Mouse (Mus musculus) neural tube, embryonic 15.5 days (tissue): ENCODE data around the gene Yap1. TPM values are rescaled to one million over a fixed set of nuclear protein-coding genes. Genes with fewer than 3 reads are reported as not detected.

Source experiments
- ATAC-seq: fragments of 200-750 bp; cut with Nextera tagmentation; 2 replicates; pipeline ENCODE4 v1.8.0; 2017; ENCODE audit warnings: mild to moderate bottlenecking, moderate TSS enrichment, moderate library complexity; ENCODE audit not compliant: low FRiP score
- H3K27ac ChIP-seq: fragments of 300-500 bp; sonication (generic); replicated peaks from 2 replicates; pipeline ENCODE4 v1.5.1; 2015; ENCODE audit warnings: mild to moderate bottlenecking, inconsistent platforms
- H3K27me3 ChIP-seq: fragments of 300-500 bp; sonication (generic); replicated peaks from 2 replicates; pipeline ENCODE4 v1.6.1; 2015; ENCODE audit warnings: inconsistent platforms
- H3K36me3 ChIP-seq: fragments of 300-500 bp; sonication (generic); 2 replicates; pipeline ENCODE4 v1.6.1; 2015; ENCODE audit warnings: inconsistent platforms
- H3K4me1 ChIP-seq: fragments of 300-500 bp; sonication (generic); 2 replicates; pipeline ENCODE4 v1.6.1; 2015; ENCODE audit warnings: inconsistent platforms
- H3K4me2 ChIP-seq: fragments of 300-500 bp; sonication (generic); 2 replicates; pipeline ENCODE4 v1.6.1; 2015; ENCODE audit warnings: inconsistent platforms, mild to moderate bottlenecking, moderate library complexity
- H3K4me3 ChIP-seq: fragments of 300-500 bp; sonication (generic); replicated peaks from 2 replicates; pipeline ENCODE4 v1.5.1; 2015; ENCODE audit warnings: mild to moderate bottlenecking, inconsistent platforms
- H3K9ac ChIP-seq: fragments of 300-500 bp; sonication (generic); replicated peaks from 2 replicates; pipeline ENCODE4 v1.6.1; 2015; ENCODE audit warnings: mild to moderate bottlenecking, inconsistent platforms
- H3K9me3 ChIP-seq: fragments of 300-500 bp; sonication (generic); replicated peaks from 2 replicates; pipeline ENCODE4 v1.6.1; 2016; ENCODE audit warnings: inconsistent platforms
- WGBS: fragments of 180-500 bp; shearing (Covaris S2); methylation state at CpG from one replicate; pipeline ENCODE4 v1.1.7; 2015; ENCODE audit warnings: mixed read lengths; 5-methylcytosine and 5-hydroxymethylcytosine counted together
- polyA plus RNA-seq: library from polyadenylated mRNA; unstranded; fragments of >200 nt; fragmentation: Nextera tagmentation; extraction: Ambion mirVana; gene quantifications from 2 replicates; pipeline ENCODE4 v1.2.1, GENCODE M21; 2015

Gene Yap1
- polyA plus RNA-seq, 1 experiment from 2014 or later = 6.8 TPM

DNA sequence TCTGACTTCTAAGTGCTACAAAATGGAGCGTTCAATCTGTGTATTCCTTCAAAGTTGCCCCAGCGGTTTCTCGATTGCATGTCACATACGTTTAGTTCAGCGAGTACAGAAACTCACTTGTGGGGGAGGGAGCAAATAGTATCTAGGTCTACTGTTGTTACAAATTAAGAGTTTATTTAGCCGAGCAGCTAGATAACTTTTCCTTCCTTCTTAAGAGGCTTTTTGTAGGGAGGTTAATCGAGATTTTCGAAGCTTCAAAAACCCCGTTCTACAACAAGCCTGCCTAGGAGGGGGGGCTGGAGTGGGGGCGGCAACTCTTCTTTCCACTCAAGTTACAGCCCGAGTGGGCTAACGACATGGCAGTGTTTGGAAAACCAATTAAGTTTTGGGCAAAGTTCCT lies 1.6 kb downstream of the Yap1 start:
- no peaks in the 10 kb centered on the region for H3K36me3 ChIP-seq
- ATAC-seq = peak; percentile 7; the same call in 1 of the 2 replicates
- no peaks in the 10 kb centered on the region for H3K9me3 ChIP-seq
- peak overlapping the region; percentile 75 for H3K4me3 ChIP-seq
- H3K27ac ChIP-seq = peak overlapping the region; percentile 87; the same call in 1 of the 2 replicates
- H3K9ac ChIP-seq = peak overlapping the region; percentile 64
- peak overlapping the region; percentile 94 for H3K4me2 ChIP-seq
- 3% methylated on average over 12 of the region's 12 CpGs for WGBS
- H3K4me1 ChIP-seq = peaks cover 23% of the 10 kb centered on the region
- no peaks in the 10 kb centered on the region for H3K27me3 ChIP-seq

DNA sequence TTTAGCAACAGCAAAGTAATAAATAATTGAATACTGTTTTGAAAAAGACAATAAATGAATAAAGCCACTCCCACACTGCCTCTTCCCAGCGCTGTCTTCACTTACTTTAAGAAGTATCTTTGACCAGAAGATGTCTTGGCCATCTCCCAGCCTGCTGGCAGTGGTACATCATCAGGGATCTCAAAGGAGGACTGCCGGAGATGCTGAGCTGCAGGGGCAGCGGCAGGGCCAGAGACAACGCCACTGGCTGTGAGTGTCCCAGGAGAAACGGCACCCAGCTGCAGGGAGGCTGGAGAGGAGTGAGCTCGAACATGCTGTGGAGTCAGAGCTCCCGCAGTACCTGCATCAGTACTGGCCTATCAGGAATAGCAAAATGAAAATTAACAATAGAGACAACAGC lies 3.0 kb downstream of the Yap1 start:
- 32% methylated on average over 7 of the region's 7 CpGs for WGBS
- no peak for ATAC-seq
- peak overlapping the region; percentile 35 for H3K4me2 ChIP-seq
- no peak overlapping the region for H3K4me3 ChIP-seq
- no peak overlapping the region for H3K27ac ChIP-seq
- no peaks in the 10 kb centered on the region for H3K27me3 ChIP-seq
- H3K9me3 ChIP-seq = no peaks in the 10 kb centered on the region
- peaks cover 23% of the 10 kb centered on the region for H3K4me1 ChIP-seq
- no peaks in the 10 kb centered on the region for H3K36me3 ChIP-seq
- no peak overlapping the region for H3K9ac ChIP-seq

DNA sequence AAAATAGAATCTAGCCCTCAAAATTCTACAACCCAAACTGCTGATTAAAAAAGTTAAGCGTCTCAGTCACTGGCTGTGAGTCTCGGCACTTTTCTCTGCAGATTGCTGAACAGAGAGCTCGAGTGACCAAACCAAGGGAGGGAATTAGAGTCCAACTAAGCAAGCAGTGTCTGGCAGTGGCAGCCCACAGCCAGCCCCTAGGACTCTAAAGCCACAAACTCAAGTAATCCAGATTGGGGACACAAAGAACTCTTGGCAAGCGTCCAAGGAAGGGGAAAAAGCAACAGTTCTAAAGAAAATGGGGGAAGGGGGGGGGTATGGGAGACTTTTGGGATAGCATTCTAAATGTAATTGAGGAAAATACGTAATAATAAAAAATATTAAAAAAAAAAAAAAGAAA lies 10.1 kb downstream of the Yap1 start:
- no peak overlapping the region for H3K9ac ChIP-seq
- no peaks in the 10 kb centered on the region for H3K9me3 ChIP-seq
- 65% methylated on average over 5 of the region's 5 CpGs for WGBS
- ATAC-seq = no peak
- no peaks in the 10 kb centered on the region for H3K4me1 ChIP-seq
- H3K27me3 ChIP-seq = no peaks in the 10 kb centered on the region
- H3K27ac ChIP-seq = no peak overlapping the region
- no peaks in the 10 kb centered on the region for H3K36me3 ChIP-seq
- no peak overlapping the region for H3K4me2 ChIP-seq
- H3K4me3 ChIP-seq = no peak overlapping the region

DNA sequence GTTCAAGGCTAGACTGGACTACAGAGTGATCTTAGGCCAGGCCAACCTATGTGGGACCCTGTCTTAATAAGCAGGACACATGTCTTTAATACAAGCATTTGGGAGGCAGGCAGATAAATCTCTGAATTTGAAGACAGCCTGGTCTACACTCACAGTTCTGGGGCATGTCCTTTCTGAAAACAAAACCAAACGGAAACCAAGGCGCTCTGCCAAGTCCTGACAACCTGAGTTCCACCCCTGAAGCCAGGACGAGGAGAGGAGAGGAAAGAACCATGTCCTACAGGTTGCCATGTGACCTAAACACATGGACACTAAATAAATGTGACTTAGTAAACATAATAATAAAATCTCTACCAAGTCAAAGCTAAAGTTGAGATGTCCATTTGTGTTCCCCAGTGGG lies 11.7 kb downstream of the Yap1 start:
- Histone ChIP-seq H3K9me3 (no peaks in the 10 kb centered on the region), H3K9ac (no peak overlapping the region), H3K4me1 (no peaks in the 10 kb centered on the region), H3K4me2 (no peak overlapping the region), H3K4me3 (no peak overlapping the region), H3K36me3 (no peaks in the 10 kb centered on the region), H3K27ac (no peak overlapping the region), H3K27me3 (no peaks in the 10 kb centered on the region)
- WGBS = 74% methylated on average over 3 of the region's 3 CpGs
- ATAC-seq = no peak

DNA sequence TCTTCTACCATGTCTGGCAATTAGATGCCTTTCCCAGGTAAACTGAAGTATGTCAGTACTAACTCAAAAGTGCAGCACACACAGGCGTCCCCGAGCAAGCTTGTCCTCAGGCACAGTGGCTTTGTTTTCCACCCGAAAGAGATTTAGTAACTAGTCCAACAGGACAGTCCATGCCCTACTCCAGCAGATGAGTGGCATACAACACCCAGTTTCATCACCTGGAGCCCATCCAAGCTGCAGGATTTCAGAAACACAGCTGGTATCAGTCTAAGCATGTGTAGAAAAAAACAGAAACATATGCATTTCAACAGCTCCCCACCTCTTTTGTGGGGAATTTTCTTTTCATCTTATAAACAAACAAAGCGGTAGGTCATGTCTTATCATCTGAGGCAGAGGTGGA lies 13.5 kb downstream of the Yap1 start:
- ATAC-seq = no peak
- Histone ChIP-seq H3K36me3 (no peaks in the 10 kb centered on the region), H3K27ac (no peak overlapping the region), H3K4me1 (no peaks in the 10 kb centered on the region), H3K9ac (no peak overlapping the region), H3K9me3 (no peaks in the 10 kb centered on the region), H3K4me3 (no peak overlapping the region), H3K27me3 (no peaks in the 10 kb centered on the region), H3K4me2 (no peak overlapping the region)
- WGBS = 86% methylated on average over 4 of the region's 4 CpGs

DNA sequence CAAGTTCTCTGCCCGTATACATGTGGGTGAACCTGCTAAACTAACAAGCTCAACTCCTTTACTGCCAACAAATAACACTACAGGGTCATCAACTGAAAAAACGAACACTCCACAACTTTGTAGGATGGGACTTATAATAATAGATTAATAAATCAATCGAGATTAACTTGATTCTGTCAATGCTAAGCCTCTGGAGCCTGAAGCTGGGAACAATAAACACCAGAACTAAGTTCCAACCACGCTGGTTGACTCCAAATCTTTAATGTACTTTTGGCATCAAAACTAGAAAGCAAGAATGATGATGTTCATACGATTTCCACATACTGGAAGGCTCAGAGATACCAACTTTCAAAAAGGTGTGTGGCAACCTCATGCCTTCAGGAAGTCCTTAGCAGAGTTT lies 17.3 kb downstream of the Yap1 start:
- Histone ChIP-seq H3K4me2 (no peak overlapping the region), H3K4me3 (no peak overlapping the region), H3K36me3 (no peaks in the 10 kb centered on the region), H3K9ac (no peak overlapping the region), H3K4me1 (no peaks in the 10 kb centered on the region), H3K27ac (no peak overlapping the region), H3K9me3 (no peaks in the 10 kb centered on the region), H3K27me3 (no peaks in the 10 kb centered on the region)
- 87% methylated on average over 5 of the region's 5 CpGs for WGBS
- ATAC-seq = no peak

DNA sequence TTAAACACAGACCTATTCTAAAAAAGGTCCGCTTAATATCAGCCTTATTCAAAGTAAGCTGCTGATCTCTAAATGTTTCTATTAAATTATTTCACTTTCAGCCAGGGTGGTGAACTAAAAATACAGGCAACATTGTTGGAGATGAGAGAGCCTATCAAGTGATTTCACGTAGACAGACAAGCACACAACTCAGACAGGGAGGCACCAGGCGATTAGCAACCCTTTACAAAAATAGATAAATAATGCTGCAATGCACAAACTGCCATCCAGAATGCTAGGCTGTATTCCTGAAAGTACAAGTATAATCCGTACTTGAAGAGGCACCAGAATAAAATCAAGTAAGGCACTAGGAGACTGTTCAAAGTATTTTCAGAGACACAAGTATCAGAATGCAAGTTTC lies 20.1 kb downstream of the Yap1 start:
- no peak overlapping the region for H3K9ac ChIP-seq
- H3K27me3 ChIP-seq = no peaks in the 10 kb centered on the region
- no peak for ATAC-seq
- no peak overlapping the region for H3K4me3 ChIP-seq
- H3K27ac ChIP-seq = no peak overlapping the region
- H3K36me3 ChIP-seq = no peaks in the 10 kb centered on the region
- no peaks in the 10 kb centered on the region for H3K9me3 ChIP-seq
- no peaks in the 10 kb centered on the region for H3K4me1 ChIP-seq
- no peak overlapping the region for H3K4me2 ChIP-seq
- WGBS = 71% methylated on average over 4 of the region's 4 CpGs

DNA sequence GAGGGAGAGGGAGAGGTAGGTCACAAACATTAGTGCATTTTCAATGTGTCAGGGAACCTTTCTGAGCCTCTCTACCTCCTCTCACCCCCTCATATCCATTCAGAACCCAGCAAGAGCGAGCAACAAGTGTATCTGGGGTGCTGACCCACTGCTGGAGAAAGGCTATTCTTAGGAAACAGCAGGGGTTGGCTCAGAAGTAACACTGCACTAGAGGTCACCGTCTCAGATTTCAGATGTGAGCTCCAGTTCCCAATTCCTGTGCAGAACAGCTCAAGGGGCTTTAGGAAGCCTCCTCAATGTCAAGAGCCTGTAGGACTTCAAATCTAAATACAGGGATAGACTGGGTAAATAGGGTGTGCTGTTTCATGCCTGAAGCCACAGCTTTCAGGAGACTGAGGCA lies 20.7 kb downstream of the Yap1 start:
- Histone ChIP-seq H3K27me3 (no peaks in the 10 kb centered on the region), H3K4me2 (no peak overlapping the region), H3K9me3 (no peaks in the 10 kb centered on the region), H3K27ac (no peak overlapping the region), H3K36me3 (no peaks in the 10 kb centered on the region), H3K4me3 (no peak overlapping the region), H3K4me1 (no peaks in the 10 kb centered on the region), H3K9ac (no peak overlapping the region)
- no peak for ATAC-seq
- WGBS = 13% methylated on average over 2 of the region's 2 CpGs

DNA sequence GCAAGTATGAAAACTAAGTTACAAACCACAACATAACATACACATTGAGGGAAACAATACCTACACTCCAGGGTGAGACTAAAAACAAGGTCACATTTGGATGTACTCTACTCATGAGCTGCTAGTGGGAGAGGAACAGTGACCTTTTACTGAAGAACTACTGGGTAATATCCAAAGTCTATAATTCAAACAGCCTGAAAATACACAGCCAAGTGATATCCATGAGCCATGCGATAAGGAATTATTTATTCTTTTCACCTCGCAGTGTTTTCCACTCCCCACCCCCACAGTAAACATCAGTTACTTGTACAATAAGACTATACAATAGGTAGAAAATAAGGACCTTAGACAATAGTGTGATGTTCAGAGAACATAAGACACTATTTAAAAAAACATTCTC lies 24.2 kb downstream of the Yap1 start:
- H3K27ac ChIP-seq = no peak overlapping the region
- H3K9ac ChIP-seq = no peak overlapping the region
- 80% methylated on average over 2 of the region's 2 CpGs for WGBS
- ATAC-seq = no peak
- H3K4me1 ChIP-seq = no peaks in the 10 kb centered on the region
- no peaks in the 10 kb centered on the region for H3K36me3 ChIP-seq
- H3K4me2 ChIP-seq = no peak overlapping the region
- no peak overlapping the region for H3K4me3 ChIP-seq
- H3K27me3 ChIP-seq = no peaks in the 10 kb centered on the region
- H3K9me3 ChIP-seq = no peaks in the 10 kb centered on the region

DNA sequence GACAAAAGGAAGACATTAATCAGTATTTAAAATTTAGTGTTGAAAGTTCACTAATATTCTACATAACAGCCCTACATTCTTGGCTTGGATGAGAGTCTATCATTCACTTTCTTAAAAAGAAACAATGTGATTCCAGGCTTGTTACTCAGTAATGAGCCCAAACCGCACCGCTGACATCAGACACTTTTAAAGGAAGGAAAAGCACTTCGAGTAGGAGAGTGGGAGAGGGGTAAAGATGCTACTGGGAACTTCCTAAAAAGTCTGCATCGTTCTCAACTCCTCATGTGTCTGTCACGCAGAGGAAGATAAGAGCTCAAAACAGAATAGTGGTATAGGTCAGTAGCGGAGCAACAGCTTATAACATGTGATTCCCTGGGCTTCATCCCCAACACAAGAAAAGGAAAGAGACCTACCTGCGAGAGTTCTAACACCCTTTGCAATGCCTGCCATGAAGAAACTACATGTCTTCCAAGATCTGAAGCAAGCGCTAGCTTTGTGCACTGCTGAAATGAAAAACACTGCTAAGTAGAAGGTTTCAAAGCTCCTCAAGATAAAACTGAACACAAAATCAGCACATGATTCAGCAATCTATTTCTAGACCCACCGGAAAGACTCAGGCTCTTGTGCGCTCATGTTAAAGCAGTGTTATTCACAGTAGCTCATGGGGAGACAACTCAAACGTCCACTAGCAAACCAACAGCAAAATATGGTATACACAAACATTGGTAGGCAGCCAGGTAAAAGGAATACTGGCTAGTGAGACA lies 25.1 kb downstream of the Yap1 start:
- Histone ChIP-seq H3K4me3 (no peak overlapping the region), H3K4me1 (no peaks in the 10 kb centered on the region), H3K9me3 (no peaks in the 10 kb centered on the region), H3K9ac (no peak overlapping the region), H3K27me3 (no peaks in the 10 kb centered on the region), H3K36me3 (no peaks in the 10 kb centered on the region), H3K4me2 (no peak overlapping the region), H3K27ac (no peak overlapping the region)
- no peak for ATAC-seq
- WGBS = 92% methylated on average over 11 of the region's 11 CpGs

DNA sequence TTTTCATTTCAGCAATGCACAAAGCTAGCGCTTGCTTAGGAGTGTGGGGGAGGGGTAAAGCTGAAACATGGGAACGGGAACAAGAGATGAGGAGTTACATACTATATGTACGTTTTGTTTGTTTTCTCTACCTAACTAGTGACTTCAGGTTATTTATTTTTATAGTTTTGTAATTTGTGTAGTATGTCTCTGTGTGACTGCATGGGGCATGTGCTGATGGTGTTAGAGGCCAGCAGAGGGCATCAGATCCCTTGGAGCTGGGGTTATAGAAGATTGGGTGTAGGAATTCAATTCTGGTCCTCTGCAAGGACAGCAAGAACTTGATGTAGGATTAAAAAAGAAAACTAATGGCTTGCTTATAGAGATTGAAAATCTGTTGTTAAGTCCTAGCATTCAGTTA lies 25.9 kb downstream of the Yap1 start:
- Histone ChIP-seq H3K27me3 (no peaks in the 10 kb centered on the region), H3K9ac (no peak overlapping the region), H3K9me3 (no peaks in the 10 kb centered on the region), H3K4me2 (no peak overlapping the region), H3K36me3 (no peaks in the 10 kb centered on the region), H3K4me3 (no peak overlapping the region), H3K4me1 (no peaks in the 10 kb centered on the region), H3K27ac (no peak overlapping the region)
- WGBS = 98% methylated on average over 3 of the region's 3 CpGs
- no peak for ATAC-seq

DNA sequence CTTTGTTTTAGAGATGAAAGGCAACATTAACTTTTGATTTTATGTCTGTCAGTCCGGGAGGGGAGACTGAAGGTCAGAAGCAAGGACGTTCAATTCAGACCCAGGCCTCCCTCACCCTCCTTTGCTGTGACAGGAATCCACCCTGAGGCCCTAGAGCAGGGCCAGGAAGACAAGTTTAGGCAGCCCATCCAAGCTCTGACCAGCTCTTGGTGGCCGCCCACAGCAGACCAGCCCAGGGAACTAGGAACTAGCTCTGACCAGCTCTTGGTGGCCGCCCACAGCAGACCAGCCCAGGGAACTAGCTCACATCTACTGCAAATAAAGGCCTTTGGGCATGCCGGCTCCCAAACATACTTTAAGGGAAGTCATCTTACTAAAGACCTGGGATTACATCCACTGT lies 26.8 kb downstream of the Yap1 start:
- Histone ChIP-seq H3K9ac (no peak overlapping the region), H3K36me3 (no peaks in the 10 kb centered on the region), H3K4me1 (no peaks in the 10 kb centered on the region), H3K4me2 (no peak overlapping the region), H3K9me3 (no peaks in the 10 kb centered on the region), H3K27me3 (no peaks in the 10 kb centered on the region), H3K27ac (no peak overlapping the region), H3K4me3 (no peak overlapping the region)
- WGBS = 84% methylated on average over 5 of the region's 5 CpGs
- ATAC-seq = no peak
